Mouse (Mus musculus) heart, embryonic 16.5 days (tissue): ENCODE measurements at regions not wholly inside any gene's neighbourhood (a gene's known extent, or its start where the extent isn't known, plus 50 kb on each side); places are given as distances from the start of the nearest gene placed in this dataset.

Source experiments
- ATAC-seq: fragments of 200-750 bp; cut with Nextera tagmentation; replicated peaks from 2 replicates; pipeline ENCODE4 v1.8.0; 2017; ENCODE audit warnings: moderate number of reproducible peaks; ENCODE audit not compliant: insufficient read depth, low FRiP score; ENCODE audit errors: extremely low read depth
- H3K27ac ChIP-seq: fragments of 300-500 bp; sonication (generic); 2 replicates; pipeline ENCODE4 v1.5.1; 2014; ENCODE audit warnings: mild to moderate bottlenecking, low read length, control low read depth, moderate library complexity
- H3K27me3 ChIP-seq: fragments of 300-500 bp; sonication (generic); 2 replicates; pipeline ENCODE4 v1.6.1; 2014; ENCODE audit warnings: low read length, mixed read lengths; ENCODE audit not compliant: control insufficient read depth, insufficient read depth
- H3K36me3 ChIP-seq: fragments of 300-500 bp; sonication (generic); 2 replicates; pipeline ENCODE4 v1.6.1; 2014; ENCODE audit not compliant: control insufficient read depth, insufficient read depth
- H3K4me1 ChIP-seq: fragments of 300-500 bp; sonication (generic); 2 replicates; pipeline ENCODE4 v1.6.1; 2014; ENCODE audit warnings: low read length, mixed read lengths; ENCODE audit not compliant: control insufficient read depth, insufficient read depth
- H3K4me2 ChIP-seq: fragments of 300-500 bp; sonication (generic); 2 replicates; pipeline ENCODE4 v1.6.1; 2014; ENCODE audit warnings: low read depth, mild to moderate bottlenecking, control low read depth, low read length
- H3K4me3 ChIP-seq: fragments of 300-500 bp; sonication (generic); 2 replicates; pipeline ENCODE4 v1.5.1; 2014; ENCODE audit warnings: mild to moderate bottlenecking, control low read depth, low read length
- H3K9ac ChIP-seq: fragments of 300-500 bp; sonication (generic); 2 replicates; pipeline ENCODE4 v1.6.1; 2014; ENCODE audit warnings: low read length, control low read depth
- H3K9me3 ChIP-seq: fragments of 300-500 bp; sonication (generic); replicated peaks from 2 replicates; pipeline ENCODE4 v1.6.1; 2016; ENCODE audit warnings: low read length; ENCODE audit not compliant: control insufficient read depth
- WGBS: fragments of 180-500 bp; shearing (Covaris S2); extraction: QIAGEN DNeasy Blood & Tissue Kit; methylation state at CpG from one replicate; pipeline ENCODE4 v1.1.7; 2014; 5-methylcytosine and 5-hydroxymethylcytosine counted together

- Histone ChIP-seq H3K9me3 (no peaks in the 10 kb centered on the region), H3K9ac (peak overlapping the region; percentile 1; the same call in 1 of the 2 replicates), H3K4me3 (no peak overlapping the region), H3K4me1 (peaks cover 7% of the 10 kb centered on the region), H3K27ac (peak overlapping the region; percentile 71), H3K27me3 (peaks cover 4% of the 10 kb centered on the region; the same call in 1 of the 2 replicates), H3K36me3 (no peaks in the 10 kb centered on the region), H3K4me2 (no peak overlapping the region)
- WGBS: 28% methylated on average over 17 of the region's 17 CpGs
- peak; percentile 57 for ATAC-seq
Observed at GRCm38 (mm10) chrX:11735516-11736170, 408.0 kb downstream of the H2al1j start.

GRCm38 (mm10) chrX:11736481-11736880 is 408.9 kb downstream of the H2al1j start:
- 46% methylated on average over 3 of the region's 3 CpGs for WGBS
- peaks cover 7% of the 10 kb centered on the region for H3K4me1 ChIP-seq
- no peak overlapping the region for H3K27ac ChIP-seq
- no peaks in the 10 kb centered on the region for H3K9me3 ChIP-seq
- H3K9ac ChIP-seq: no peak overlapping the region
- H3K27me3 ChIP-seq: peaks cover 4% of the 10 kb centered on the region; the same call in 1 of the 2 replicates
- H3K4me3 ChIP-seq: no peak overlapping the region
- no peak overlapping the region for H3K4me2 ChIP-seq
- ATAC-seq: no peak
- H3K36me3 ChIP-seq: no peaks in the 10 kb centered on the region

- Histone ChIP-seq H3K9ac (no peak overlapping the region), H3K36me3 (no peaks in the 10 kb centered on the region), H3K4me2 (no peak overlapping the region), H3K9me3 (0 out of 2 replicates have a peak, but pooled peaks cover 3% of the 10 kb centered on the region), H3K27me3 (no peaks in the 10 kb centered on the region; the same call in 1 of the 2 replicates), H3K4me3 (no peak overlapping the region), H3K27ac (no peak overlapping the region; the same call in 1 of the 2 replicates), H3K4me1 (peaks cover 6% of the 10 kb centered on the region)
- ATAC-seq: no peak; the same call in 1 of the 2 replicates
- WGBS: 41% methylated on average over 7 of the region's 7 CpGs
Observed at GRCm38 (mm10) chrX:11739565-11739964, 411.9 kb downstream of the H2al1j start.

- no peaks in the 10 kb centered on the region for H3K4me1 ChIP-seq
- H3K27ac ChIP-seq: no peak overlapping the region
- WGBS: 47% methylated on average over 3 of the region's 3 CpGs
Observed at GRCm38 (mm10) chrX:11745911-11746310, 414.2 kb downstream of the Bcor start.

GRCm38 (mm10) chrX:11747386-11748121 is 412.6 kb downstream of the Bcor start:
- Histone ChIP-seq H3K9ac (no peak overlapping the region), H3K4me1 (no peaks in the 10 kb centered on the region; the same call in 1 of the 2 replicates), H3K27me3 (no peaks in the 10 kb centered on the region; the same call in none of the 2 replicates), H3K4me2 (no peak overlapping the region), H3K27ac (no peak overlapping the region), H3K36me3 (no peaks in the 10 kb centered on the region), H3K9me3 (peaks cover 2% of the 10 kb centered on the region; the same call in 1 of the 2 replicates), H3K4me3 (no peak overlapping the region)
- no peak for ATAC-seq
- 73% methylated on average over 4 of the region's 4 CpGs for WGBS

More at GRCm38 (mm10) chrX:11745911-11746310, 414.2 kb downstream of the Bcor start:
- Histone ChIP-seq H3K9ac (no peak overlapping the region), H3K4me3 (no peak overlapping the region), H3K36me3 (no peaks in the 10 kb centered on the region), H3K27me3 (no peaks in the 10 kb centered on the region; the same call in none of the 2 replicates), H3K4me2 (no peak overlapping the region), H3K9me3 (peaks cover 3% of the 10 kb centered on the region; the same call in 1 of the 2 replicates)
- ATAC-seq: no peak

- no peak for ATAC-seq
- no peak overlapping the region for H3K27ac ChIP-seq
- WGBS: 48% methylated on average over 4 of the region's 4 CpGs
- no peaks in the 10 kb centered on the region; the same call in 1 of the 2 replicates for H3K9me3 ChIP-seq
- H3K4me3 ChIP-seq: no peak overlapping the region
- H3K4me2 ChIP-seq: no peak overlapping the region
- no peak overlapping the region for H3K9ac ChIP-seq
- no peaks in the 10 kb centered on the region for H3K36me3 ChIP-seq
- peaks cover 6% of the 10 kb centered on the region for H3K4me1 ChIP-seq
- H3K27me3 ChIP-seq: no peaks in the 10 kb centered on the region; the same call in none of the 2 replicates
Observed at GRCm38 (mm10) chrX:11748278-11748677, 411.9 kb downstream of the Bcor start.

GRCm38 (mm10) chrX:11752513-11752912 is 407.6 kb downstream of the Bcor start:
- no peaks in the 10 kb centered on the region; the same call in 1 of the 2 replicates for H3K9me3 ChIP-seq
- no peak for ATAC-seq
- H3K9ac ChIP-seq: no peak overlapping the region
- peak overlapping the region; percentile 68 for H3K27ac ChIP-seq
- H3K27me3 ChIP-seq: no peaks in the 10 kb centered on the region; the same call in 1 of the 2 replicates
- peaks cover 10% of the 10 kb centered on the region for H3K4me1 ChIP-seq
- no peaks in the 10 kb centered on the region for H3K36me3 ChIP-seq
- H3K4me2 ChIP-seq: no peak overlapping the region
- 61% methylated on average over 5 of the region's 5 CpGs for WGBS
- H3K4me3 ChIP-seq: no peak overlapping the region

- H3K4me3 ChIP-seq: no peak overlapping the region
- WGBS: 15% methylated on average over 12 of the region's 13 CpGs
Observed at GRCm38 (mm10) chrX:11752973-11753590, 407.1 kb downstream of the Bcor start.

More at GRCm38 (mm10) chrX:11752973-11753590, 407.1 kb downstream of the Bcor start:
- Histone ChIP-seq H3K4me1 (peaks cover 10% of the 10 kb centered on the region), H3K27me3 (no peaks in the 10 kb centered on the region; the same call in 1 of the 2 replicates), H3K36me3 (no peaks in the 10 kb centered on the region), H3K9me3 (no peaks in the 10 kb centered on the region; the same call in 1 of the 2 replicates), H3K9ac (no peak overlapping the region; the same call in 1 of the 2 replicates), H3K27ac (peak overlapping the region; percentile 68), H3K4me2 (peak overlapping the region; percentile 10; the same call in 1 of the 2 replicates)
- 0 out of 2 replicates have a peak, but pooled peaks have one; percentile 37 for ATAC-seq
